Mouse (Mus musculus) ES-E14 (cell line): ENCODE measurements around the gene Rnf151. TPM values are rescaled to one million over a fixed set of nuclear protein-coding genes. Genes with fewer than 3 reads are reported as not detected.
A peak's percentile ranks its signal among the peaks of the same experiment; 100 is the strongest.

Experiments used
- DNase-seq: peaks from one replicate; pipeline ENCODE4 v3.0.0-alpha.2; 2013; ENCODE audit warnings: low read depth, low spot score
- H3K27ac ChIP-seq: 2 replicates; pipeline ENCODE4 v1.5.1; 2012; ENCODE audit warnings: low read depth, mild to moderate bottlenecking, low read length, moderate library complexity, mixed read lengths; ENCODE audit not compliant: poor library complexity, insufficient read depth, severe bottlenecking
- H3K36me3 ChIP-seq: 2 replicates; pipeline ENCODE4 v1.6.1; 2012; ENCODE audit warnings: mild to moderate bottlenecking, low read length, moderate library complexity, mixed read lengths; ENCODE audit not compliant: control insufficient read depth, poor library complexity, insufficient read depth, severe bottlenecking
- H3K4me1 ChIP-seq, 2 experiments: fragments of 150-350 bp in 1 of 2; sonication (generic) in 1 of 2; 2 replicates each; pipeline ENCODE4 v1.6.1; 2012; ENCODE audit warnings: low read length in 2 of 2, mild to moderate bottlenecking in 1 of 2, mixed read lengths in 1 of 2; ENCODE audit not compliant: control insufficient read depth in 2 of 2, insufficient read depth in 2 of 2, poor library complexity in 1 of 2
- H3K4me3 ChIP-seq, 2 experiments: fragments of 150-350 bp in 1 of 2; sonication (generic) in 1 of 2; 2 replicates each; pipeline ENCODE4 v1.5.1; 2012; ENCODE audit warnings: low read length in 2 of 2, low read depth in 1 of 2, mild to moderate bottlenecking in 1 of 2, mixed read lengths in 1 of 2; ENCODE audit not compliant: insufficient read depth in 1 of 2, poor library complexity in 1 of 2, severe bottlenecking in 1 of 2
- H3K9ac ChIP-seq: 2 replicates; pipeline ENCODE4 v1.6.1; 2012; ENCODE audit warnings: low read depth, mild to moderate bottlenecking, low read length, mixed read lengths; ENCODE audit not compliant: poor library complexity, insufficient read depth, severe bottlenecking
- H3K9me3 ChIP-seq: fragments of 150-350 bp; sonication (generic); 2 replicates; pipeline ENCODE4 v1.6.1; 2012; ENCODE audit warnings: low read depth, mild to moderate bottlenecking, low read length; ENCODE audit not compliant: control insufficient read depth, insufficient read depth
- CHD2 ChIP-seq: IDR thresholded peaks from 2 replicates; pipeline ENCODE4 v1.6.1; 2014; ENCODE audit warnings: mild to moderate bottlenecking, low read depth, low read length, inconsistent platforms
- HCFC1 ChIP-seq: IDR thresholded peaks from 2 replicates; pipeline ENCODE4 v1.6.1; 2012; ENCODE audit warnings: low read length, inconsistent platforms, borderline replicate concordance; ENCODE audit not compliant: insufficient read depth
- MAFK ChIP-seq: IDR thresholded peaks from 2 replicates; pipeline ENCODE4 v1.6.1; 2014; ENCODE audit warnings: mild to moderate bottlenecking, low read depth, low read length, inconsistent platforms; ENCODE audit not compliant: insufficient read depth
- ZC3H11A ChIP-seq: IDR thresholded peaks from 2 replicates; pipeline ENCODE4 v1.6.1; 2012; ENCODE audit warnings: low read depth, mild to moderate bottlenecking, inconsistent platforms, low read length, borderline replicate concordance
- ZNF384 ChIP-seq: IDR thresholded peaks from 2 replicates; pipeline ENCODE4 v1.6.1; 2012; ENCODE audit warnings: low read depth, low read length, inconsistent platforms
- in situ Hi-C, 2 experiments: fragments of 600-800 bp; cut with MboI; formaldehyde crosslinking; loops; one replicate each; pipeline ENCODE4 v1.15.1; 2025; ENCODE audit warnings: low sequenced_read_pairs in 2 of 2, inconsistent platforms in 1 of 2; ENCODE audit not compliant: unreplicated experiment in 2 of 2
- total RNA-seq: library from RNA; depleted of rRNA; stranded (reverse); fragments of 300-350 nt; gene quantifications from 2 replicates; pipeline ENCODE4 v1.2.3, GENCODE M21; 2012

Rnf151 gene
- total RNA-seq, 1 experiment: 0.71 TPM

DNA sequence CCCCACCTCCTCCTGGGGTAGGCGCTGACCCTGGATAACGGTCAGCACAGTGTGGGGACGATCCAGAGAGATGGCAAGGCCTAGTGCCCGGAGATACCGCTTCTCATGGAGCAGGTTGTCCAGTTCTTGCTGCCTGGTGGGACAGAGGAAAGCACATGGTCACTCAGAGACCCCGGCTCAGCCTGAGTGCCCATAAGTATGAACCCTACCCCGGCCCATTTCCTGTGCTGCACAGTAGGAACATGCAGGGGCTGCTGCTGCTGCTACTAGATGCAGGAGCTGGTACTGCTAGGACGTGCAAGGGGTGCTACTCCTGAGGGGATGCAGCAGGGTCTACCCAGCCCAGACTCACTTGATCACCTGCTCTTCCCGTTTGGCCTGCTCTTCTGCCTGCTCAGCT, 16.6 kb downstream of the Rnf151 start:
- no peak for DNase-seq
- Histone ChIP-seq H3K4me3 (no peak overlapping the region), H3K36me3 (peaks cover 55% of the 10 kb centered on the region), H3K9ac (no peak overlapping the region), H3K4me1 (peaks cover 11 to 13% of the 10 kb centered on the region in 2 experiments), H3K9me3 (no peaks in the 10 kb centered on the region), H3K27ac (no peak overlapping the region)
- TF ChIP-seq HCFC1 (no peak), MAFK (no peak)
- in situ Hi-C loops: no loop called here

GRCm38 (mm10) chr17:24699473-24699872, 18.4 kb downstream of the Rnf151 start:
- peaks cover 44% of the 10 kb centered on the region for H3K36me3 ChIP-seq
- no peak for DNase-seq
- H3K27ac ChIP-seq: no peak overlapping the region
- H3K9me3 ChIP-seq: no peaks in the 10 kb centered on the region
- in situ Hi-C loops: no loop called here
- TF ChIP-seq ZC3H11A (no peak), ZNF384 (no peak), CHD2 (no peak)
- H3K4me3 ChIP-seq: no peak overlapping the region
- H3K9ac ChIP-seq: no peak overlapping the region
- H3K4me1 ChIP-seq: peaks cover 11 to 13% of the 10 kb centered on the region in 2 experiments

GRCm38 (mm10) chr17:24698715-24699114, 19.1 kb downstream of the Rnf151 start:
- no peak for DNase-seq
- in situ Hi-C loops: no loop called here
- H3K4me3 ChIP-seq: no peak overlapping the region
- peaks cover 40% of the 10 kb centered on the region for H3K36me3 ChIP-seq
- peak overlapping the region; percentile 2; the same call in 1 of the 2 replicates for H3K9ac ChIP-seq
- H3K4me1 ChIP-seq: peaks cover 11 to 13% of the 10 kb centered on the region in 2 experiments
- TF ChIP-seq MAFK (no peak), CHD2 (no peak), ZNF384 (no peak), ZC3H11A (no peak), HCFC1 (no peak)
- peak overlapping the region; percentile 55; the same call in 1 of the 2 replicates for H3K27ac ChIP-seq
- no peaks in the 10 kb centered on the region for H3K9me3 ChIP-seq

GRCm38 (mm10) chr17:24697985-24698384, 19.9 kb downstream of the Rnf151 start:
- TF ChIP-seq ZNF384: no peak
- TF ChIP-seq HCFC1: no peak
- TF ChIP-seq CHD2: no peak
- TF ChIP-seq MAFK: no peak
- TF ChIP-seq ZC3H11A: no peak
- Histone ChIP-seq H3K4me1 (peaks cover 11 to 13% of the 10 kb centered on the region in 2 experiments), H3K27ac (peak overlapping the region; percentile 55), H3K36me3 (peaks cover 41% of the 10 kb centered on the region), H3K9me3 (no peaks in the 10 kb centered on the region), H3K9ac (peak overlapping the region; percentile 2; the same call in 1 of the 2 replicates), H3K4me3 (peak overlapping the region in 1 of 2 experiments; percentile 27; a peak in 2 of 4 replicates)
- no peak for DNase-seq
- in situ Hi-C loops: no loop called here

DNA sequence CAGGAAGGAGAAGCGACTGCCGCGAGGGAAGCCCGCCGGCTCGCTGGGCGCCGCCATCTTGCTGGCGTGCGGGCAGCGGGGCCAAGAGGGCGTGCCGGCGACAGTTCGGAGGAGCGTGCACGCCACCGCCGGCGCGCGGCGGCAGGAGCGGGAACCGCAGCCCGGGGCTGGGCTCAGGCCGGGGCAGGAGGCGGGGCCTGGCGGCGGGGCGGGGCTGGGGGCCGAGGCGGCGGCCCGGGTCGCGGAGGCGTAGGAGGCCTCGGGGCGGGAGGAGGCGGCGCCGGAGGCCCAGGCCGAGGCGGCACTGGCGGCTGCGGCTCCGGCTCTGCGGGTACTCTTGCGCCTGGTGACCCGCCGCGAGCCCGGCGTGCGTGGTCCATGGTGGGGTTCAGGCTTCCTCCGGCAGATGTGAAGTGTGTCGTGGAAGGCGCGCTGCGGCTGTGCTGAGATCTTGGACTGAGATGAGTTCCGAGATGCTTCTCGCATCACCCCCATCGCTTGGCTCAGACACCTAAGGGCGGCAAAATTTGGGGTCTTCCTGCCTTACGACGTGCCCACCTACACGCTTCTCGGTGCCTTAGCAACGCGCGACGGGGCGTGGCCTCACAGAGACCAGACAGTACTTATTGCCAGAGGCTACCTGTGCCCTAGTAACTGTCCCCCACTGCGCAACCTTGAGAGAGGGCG, 21.7 kb downstream of the Rnf151 start, which contains the start of the genes Gfer and Noxo1:
Gene Gfer, minus strand, starts transcription at position 146 of the 687 bp plus-strand sequence.
Gene Noxo1, plus strand, starts transcription at position 224 of the 687 bp plus-strand sequence.
- Histone ChIP-seq H3K27ac (peak within 1 kb of the TSS; percentile 89), H3K9ac (peak within 1 kb of the TSS; percentile 89), H3K36me3 (peaks cover 30% of the 10 kb centered on the region), H3K9me3 (no peaks in the 10 kb centered on the region), H3K4me3 (peak within 1 kb of the TSS; percentile 80 to 94), H3K4me1 (peaks cover 11 to 13% of the 10 kb centered on the region in 2 experiments)
- DNase-seq: peak; percentile 63
- in situ Hi-C loops: no loop called here
- TF ChIP-seq MAFK (no peak), ZNF384 (no peak)
